Mouse (Mus musculus): ENCODE measurements around the gene Zbtb42. TPM values are rescaled to one million over a fixed set of nuclear protein-coding genes. Genes with fewer than 3 reads are reported as not detected.

The Zbtb42 gene
- polyA plus RNA-seq, 1 experiment from 2014 or later, result 5.4 TPM

GRCm38 (mm10) chr12:112700522-112700921, 21.9 kb downstream of the Zbtb42 start:
- peak overlapping the region; percentile 10; the same call in 1 of the 2 replicates for H3K4me2 ChIP-seq (replicated peaks)
- WGBS, result 14% methylated on average over 15 of the region's 15 CpGs
- H3K9me3 ChIP-seq, result no peaks in the 10 kb centered on the region
- H3K4me1 ChIP-seq, result 0 out of 2 replicates have a peak, but pooled peaks cover 11% of the 10 kb centered on the region
- H3K27ac ChIP-seq, result no peak overlapping the region
- peaks cover 13% of the 10 kb centered on the region; the same call in 1 of the 2 replicates for H3K27me3 ChIP-seq (replicated peaks)
- 0 out of 2 replicates have a peak, but pooled peaks have one; percentile 36 for ATAC-seq (ENCODE audit: low FRiP score, low read depth)
- 0 out of 2 replicates have a peak overlapping the region, but pooled peaks have one; percentile 1 for H3K9ac ChIP-seq
- no peak overlapping the region for H3K4me3 ChIP-seq
- H3K36me3 ChIP-seq, result no peaks in the 10 kb centered on the region

DNA sequence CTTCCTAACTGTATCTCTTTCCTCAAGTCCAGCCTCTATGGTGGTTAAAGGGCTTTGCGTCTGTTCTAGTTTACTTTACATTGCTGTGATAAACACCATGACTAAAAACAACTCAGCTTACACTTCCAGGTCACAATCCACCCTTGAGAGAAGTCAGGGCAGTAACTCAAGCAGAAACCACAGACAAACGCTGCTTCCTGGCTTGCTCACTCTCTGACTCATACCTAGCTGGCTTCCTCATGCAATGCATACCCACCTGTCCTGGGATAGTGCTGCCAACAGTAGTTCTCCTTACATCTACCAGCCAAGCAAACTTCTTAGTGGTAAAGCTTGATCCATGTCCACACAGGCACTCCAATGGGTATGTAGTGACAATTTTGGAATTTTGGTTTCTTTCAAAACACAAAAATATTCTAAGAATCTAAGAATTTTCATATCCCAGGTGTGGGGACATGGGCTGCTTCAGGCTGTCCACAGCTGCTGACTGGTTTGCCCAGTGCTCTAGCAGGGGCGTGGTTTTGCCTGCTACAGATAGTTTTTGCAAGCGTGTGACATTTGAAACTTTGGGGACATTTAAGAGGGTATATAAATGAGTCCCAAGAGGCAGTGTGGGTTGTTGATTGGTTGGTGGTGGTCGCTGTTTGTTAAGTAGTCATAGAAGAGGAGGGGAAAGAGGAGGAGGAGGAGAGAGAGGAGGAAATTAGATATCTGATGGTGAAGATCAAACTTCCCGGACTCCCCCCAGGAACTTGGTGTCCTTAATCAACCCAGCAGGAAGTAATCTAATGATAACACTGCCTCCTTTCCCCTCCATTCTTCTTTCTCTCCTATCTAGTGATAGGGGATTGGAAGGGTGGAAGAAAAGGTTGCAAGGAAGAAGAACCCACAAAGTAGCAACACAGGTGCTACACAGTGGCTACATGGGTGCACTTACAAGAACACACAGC, 24.0 kb downstream of the Zbtb42 start:
- Histone ChIP-seq H3K9me3 (no peaks in the 10 kb centered on the region), H3K4me3 (no peak overlapping the region), H3K4me1 (0 out of 2 replicates have a peak, but pooled peaks cover 16% of the 10 kb centered on the region), H3K9ac (no peak overlapping the region), H3K36me3 (no peaks in the 10 kb centered on the region), H3K4me2 (replicated peaks) (no peak overlapping the region), H3K27ac (no peak overlapping the region), H3K27me3 (replicated peaks) (peaks cover 14% of the 10 kb centered on the region; the same call in 1 of the 2 replicates)
- no peak for ATAC-seq (ENCODE audit: low FRiP score, low read depth)
- 77% methylated on average over 6 of the region's 6 CpGs for WGBS

GRCm38 (mm10) chr12:112706704-112707572, 28.3 kb downstream of the Zbtb42 start:
- H3K36me3 ChIP-seq, result no peaks in the 10 kb centered on the region
- 15% methylated on average over 32 of the region's 32 CpGs for WGBS
- no peak overlapping the region for H3K27ac ChIP-seq
- peaks cover 14% of the 10 kb centered on the region; the same call in 1 of the 2 replicates for H3K27me3 ChIP-seq (replicated peaks)
- H3K9me3 ChIP-seq, result no peaks in the 10 kb centered on the region
- H3K4me3 ChIP-seq, result no peak overlapping the region
- 0 out of 2 replicates have a peak, but pooled peaks cover 5% of the 10 kb centered on the region for H3K4me1 ChIP-seq
- H3K9ac ChIP-seq, result no peak overlapping the region
- H3K4me2 ChIP-seq (replicated peaks), result peak overlapping the region; percentile 42
- ATAC-seq (ENCODE audit: low FRiP score, low read depth), result peak; percentile 71

GRCm38 (mm10) chr12:112707573-112707869, 28.9 kb downstream of the Zbtb42 start:
- Histone ChIP-seq H3K27me3 (replicated peaks) (peaks cover 14% of the 10 kb centered on the region; the same call in 1 of the 2 replicates), H3K4me2 (replicated peaks) (no peak overlapping the region)

GRCm38 (mm10) chr12:112713984-112714383, 35.4 kb downstream of the Zbtb42 start:
- Histone ChIP-seq H3K4me3 (no peak overlapping the region), H3K27ac (no peak overlapping the region), H3K4me2 (replicated peaks) (no peak overlapping the region), H3K9ac (no peak overlapping the region), H3K4me1 (no peaks in the 10 kb centered on the region), H3K9me3 (no peaks in the 10 kb centered on the region), H3K36me3 (no peaks in the 10 kb centered on the region), H3K27me3 (replicated peaks) (0 out of 2 replicates have a peak, but pooled peaks cover 2% of the 10 kb centered on the region)
- no peak for ATAC-seq (ENCODE audit: low FRiP score, low read depth)
- WGBS, result 74% methylated on average over 3 of the region's 3 CpGs

More at GRCm38 (mm10) chr12:112707573-112707869, 28.9 kb downstream of the Zbtb42 start:
- H3K4me3 ChIP-seq, result no peak overlapping the region
- 34% methylated on average over 8 of the region's 8 CpGs for WGBS
- H3K9ac ChIP-seq, result no peak overlapping the region
- no peak overlapping the region for H3K27ac ChIP-seq
- H3K36me3 ChIP-seq, result no peaks in the 10 kb centered on the region
- H3K4me1 ChIP-seq, result 0 out of 2 replicates have a peak, but pooled peaks cover 5% of the 10 kb centered on the region
- peak; percentile 22; the same call in 1 of the 2 replicates for ATAC-seq (ENCODE audit: low FRiP score, low read depth)
- H3K9me3 ChIP-seq, result no peaks in the 10 kb centered on the region

DNA sequence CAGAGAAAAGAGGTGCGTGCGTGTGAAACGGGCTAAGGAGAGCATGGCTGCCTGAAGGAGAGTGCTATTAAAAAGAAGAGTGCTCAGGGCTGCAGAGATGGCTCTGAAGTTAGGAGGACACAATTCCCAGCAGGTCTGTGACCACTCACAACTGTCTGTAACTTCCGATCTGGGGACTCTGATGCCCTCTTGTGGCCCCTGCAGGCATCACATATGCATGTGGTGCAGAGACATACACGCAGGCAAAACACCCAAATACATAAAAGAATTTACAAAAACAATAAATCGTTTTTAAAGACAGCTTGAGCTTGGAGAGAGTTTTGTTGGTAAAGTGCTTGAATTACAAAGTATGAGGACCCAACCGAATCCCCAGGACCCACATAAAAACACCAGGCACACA, 38.5 kb downstream of the Zbtb42 start:
- H3K27ac ChIP-seq, result no peak overlapping the region
- no peak for ATAC-seq (ENCODE audit: low FRiP score, low read depth)
- H3K9ac ChIP-seq, result no peak overlapping the region
- H3K27me3 ChIP-seq (replicated peaks), result peaks cover 23% of the 10 kb centered on the region
- no peaks in the 10 kb centered on the region for H3K9me3 ChIP-seq
- no peak overlapping the region for H3K4me2 ChIP-seq (replicated peaks)
- peaks cover 9% of the 10 kb centered on the region for H3K4me1 ChIP-seq
- WGBS, result 31% methylated on average over 7 of the region's 7 CpGs
- no peaks in the 10 kb centered on the region for H3K36me3 ChIP-seq
- H3K4me3 ChIP-seq, result no peak overlapping the region

DNA sequence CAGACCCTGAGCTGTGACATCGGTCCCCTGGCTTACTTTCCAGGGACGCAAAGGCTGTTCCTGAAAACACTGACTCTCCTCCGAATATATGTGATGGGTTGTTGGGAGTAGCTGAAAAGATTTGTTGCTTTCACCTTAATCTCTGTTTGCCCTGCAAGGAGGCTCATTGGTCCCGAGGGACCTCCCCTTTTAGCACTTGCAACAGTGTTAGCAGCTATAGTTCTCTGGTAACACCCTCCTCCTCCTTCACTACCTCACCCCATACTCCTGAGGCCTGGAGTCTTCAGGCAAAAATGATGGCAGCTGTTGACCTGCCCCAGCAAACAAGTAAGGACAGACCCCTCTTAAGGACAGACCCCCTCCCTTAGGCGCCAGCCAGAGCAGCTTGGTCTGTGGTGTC, 40.4 kb downstream of the Zbtb42 start:
- H3K9me3 ChIP-seq, result no peaks in the 10 kb centered on the region
- H3K4me3 ChIP-seq, result no peak overlapping the region
- 67% methylated on average over 5 of the region's 5 CpGs for WGBS
- peaks cover 32% of the 10 kb centered on the region for H3K27me3 ChIP-seq (replicated peaks)
- no peak overlapping the region for H3K4me2 ChIP-seq (replicated peaks)
- H3K36me3 ChIP-seq, result no peaks in the 10 kb centered on the region
- peaks cover 25% of the 10 kb centered on the region for H3K4me1 ChIP-seq
- no peak for ATAC-seq (ENCODE audit: low FRiP score, low read depth)
- H3K9ac ChIP-seq, result no peak overlapping the region
- no peak overlapping the region for H3K27ac ChIP-seq

- H3K36me3 ChIP-seq, result no peaks in the 10 kb centered on the region
- H3K4me3 ChIP-seq, result peak within 1 kb of the TSS; percentile 86
- no peak for ATAC-seq (ENCODE audit: low FRiP score, low read depth)
These were observed 41.6 kb downstream of the Zbtb42 start, which contains the start of gene Cep170b for GRCm38 (mm10) chr12:112720216-112720615. TSS of gene Cep170b (plus strand) at chr12:112720455.

DNA sequence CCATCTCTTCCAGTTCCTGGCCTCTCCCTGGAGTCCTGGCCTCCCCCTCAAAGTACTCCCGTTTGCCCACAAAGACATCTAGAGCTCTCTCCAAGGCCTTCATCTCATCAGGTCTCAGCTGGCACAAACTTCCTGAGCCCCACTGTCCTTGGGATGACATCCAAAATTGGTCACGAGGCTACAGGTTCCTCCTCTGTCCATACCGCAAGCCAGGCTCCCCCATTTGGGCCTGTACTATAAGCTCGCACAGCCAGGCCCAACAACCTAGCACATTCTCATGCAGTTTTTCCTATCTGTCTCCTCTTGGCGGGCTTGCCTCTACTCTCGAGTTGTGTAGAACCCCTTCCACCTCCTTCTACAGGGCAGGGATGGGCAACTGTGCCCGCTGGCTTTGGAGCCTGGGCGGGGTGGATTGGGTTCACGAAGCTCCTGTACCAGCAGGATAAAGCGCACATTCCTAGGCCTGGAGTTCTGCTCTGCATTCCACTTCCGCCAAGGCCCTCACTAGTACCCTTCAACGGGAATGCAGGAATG, 42.3 kb downstream of the Zbtb42 start:
- Histone ChIP-seq H3K9me3 (no peaks in the 10 kb centered on the region), H3K27me3 (replicated peaks) (peaks cover 32% of the 10 kb centered on the region), H3K4me3 (peak overlapping the region; percentile 86), H3K27ac (no peak overlapping the region), H3K36me3 (no peaks in the 10 kb centered on the region), H3K4me1 (peaks cover 25% of the 10 kb centered on the region), H3K4me2 (replicated peaks) (peak overlapping the region; percentile 100), H3K9ac (no peak overlapping the region)
- WGBS, result 34% methylated on average over 12 of the region's 12 CpGs
- ATAC-seq (ENCODE audit: low FRiP score, low read depth), result no peak

More at GRCm38 (mm10) chr12:112720216-112720615, 41.6 kb downstream of the Zbtb42 start, which contains the start of gene Cep170b:
- Histone ChIP-seq H3K27me3 (replicated peaks) (peaks cover 32% of the 10 kb centered on the region), H3K27ac (no peak within 1 kb of the TSS), H3K4me1 (peaks cover 25% of the 10 kb centered on the region), H3K9me3 (no peaks in the 10 kb centered on the region), H3K9ac (no peak within 1 kb of the TSS), H3K4me2 (replicated peaks) (peak within 1 kb of the TSS; percentile 100)
- WGBS, result 77% methylated on average over 6 of the region's 6 CpGs

GRCm38 (mm10) chr12:112721424-112722239, 43.0 kb downstream of the Zbtb42 start:
- H3K9ac ChIP-seq, result peak overlapping the region; percentile 87
- H3K27ac ChIP-seq, result no peak overlapping the region
- 2% methylated on average over 69 of the region's 69 CpGs for WGBS
- no peaks in the 10 kb centered on the region for H3K36me3 ChIP-seq
- ATAC-seq (ENCODE audit: low FRiP score, low read depth), result peak; percentile 45
- H3K4me1 ChIP-seq, result peaks cover 25% of the 10 kb centered on the region
- H3K4me3 ChIP-seq, result peak overlapping the region; percentile 86
- peaks cover 32% of the 10 kb centered on the region for H3K27me3 ChIP-seq (replicated peaks)
- H3K9me3 ChIP-seq, result no peaks in the 10 kb centered on the region
- H3K4me2 ChIP-seq (replicated peaks), result peak overlapping the region; percentile 100

All from neural tube, embryonic 12.5 days (tissue).